Mouse (Mus musculus): ENCODE measurements around the gene Ap3b1.
"Not testable (repeated sequence)": the region's sequence is repeated elsewhere in the genome, so short reads cannot be mapped to it uniquely, and the experiment has no call there.

The Ap3b1 gene

GRCm38 (mm10) chr13:94358401-94359265, at the start of gene Ap3b1:
TSS of gene Ap3b1 (plus strand) at chr13:94358960.
- peak; percentile 89 for DNase-seq

GRCm38 (mm10) chr13:94312812-94313211, 45.9 kb upstream of the Ap3b1 start:
- not testable (repeated sequence) for DNase-seq

- no peak for DNase-seq
These were observed 41.7 kb upstream of the Ap3b1 start for GRCm38 (mm10) chr13:94316975-94317511.

GRCm38 (mm10) chr13:94321094-94321792, 37.5 kb upstream of the Ap3b1 start:
- no peak for DNase-seq

- no peak for DNase-seq
These were observed 36.3 kb upstream of the Ap3b1 start for GRCm38 (mm10) chr13:94322475-94322874.

- peak; percentile 11 for DNase-seq
These were observed 30.7 kb upstream of the Ap3b1 start for GRCm38 (mm10) chr13:94328063-94328462.

- not testable (repeated sequence) for DNase-seq
These were observed 29.8 kb upstream of the Ap3b1 start for GRCm38 (mm10) chr13:94329005-94329404.

GRCm38 (mm10) chr13:94330392-94330979, 28.3 kb upstream of the Ap3b1 start:
- DNase-seq, result no peak

GRCm38 (mm10) chr13:94338357-94338756, 20.4 kb upstream of the Ap3b1 start:
- DNase-seq, result no peak

GRCm38 (mm10) chr13:94343192-94343591, 15.6 kb upstream of the Ap3b1 start:
- DNase-seq, result no peak

GRCm38 (mm10) chr13:94344600-94344999, 14.2 kb upstream of the Ap3b1 start:
- not testable (repeated sequence) for DNase-seq

- DNase-seq, result no peak
These were observed 4.2 kb upstream of the Ap3b1 start for GRCm38 (mm10) chr13:94354584-94354983.

- no peak for DNase-seq
These were observed 709 bp upstream of the Ap3b1 start for GRCm38 (mm10) chr13:94358101-94358400.

- DNase-seq, result no peak
These were observed 641 bp downstream of the Ap3b1 start for GRCm38 (mm10) chr13:94359282-94359920.

- DNase-seq, result not testable (repeated sequence)
These were observed 2.3 kb downstream of the Ap3b1 start for GRCm38 (mm10) chr13:94361013-94361580.

- DNase-seq, result no peak
These were observed 5.6 kb downstream of the Ap3b1 start for GRCm38 (mm10) chr13:94364336-94364735.

GRCm38 (mm10) chr13:94365108-94365907, 6.5 kb downstream of the Ap3b1 start:
- no peak for DNase-seq

- DNase-seq, result no peak
These were observed 9.1 kb downstream of the Ap3b1 start for GRCm38 (mm10) chr13:94367869-94368268.

- no peak for DNase-seq
These were observed 11.8 kb downstream of the Ap3b1 start for GRCm38 (mm10) chr13:94370521-94370920.

GRCm38 (mm10) chr13:94372066-94372465, 13.3 kb downstream of the Ap3b1 start:
- DNase-seq, result no peak

GRCm38 (mm10) chr13:94374131-94374530, 15.4 kb downstream of the Ap3b1 start:
- no peak for DNase-seq

Measured in lung, postnatal 36 days (tissue).